Mouse (Mus musculus) frontal cortex, postnatal 36 days (tissue): ENCODE results near the gene Gm49380.

Experiments
- DNase-seq, 2 experiments: peaks; one replicate each; pipeline ENCODE4 v3.0.0; 2022; ENCODE audit warnings: low spot score in 2 of 2

Gm49380 gene

DNA sequence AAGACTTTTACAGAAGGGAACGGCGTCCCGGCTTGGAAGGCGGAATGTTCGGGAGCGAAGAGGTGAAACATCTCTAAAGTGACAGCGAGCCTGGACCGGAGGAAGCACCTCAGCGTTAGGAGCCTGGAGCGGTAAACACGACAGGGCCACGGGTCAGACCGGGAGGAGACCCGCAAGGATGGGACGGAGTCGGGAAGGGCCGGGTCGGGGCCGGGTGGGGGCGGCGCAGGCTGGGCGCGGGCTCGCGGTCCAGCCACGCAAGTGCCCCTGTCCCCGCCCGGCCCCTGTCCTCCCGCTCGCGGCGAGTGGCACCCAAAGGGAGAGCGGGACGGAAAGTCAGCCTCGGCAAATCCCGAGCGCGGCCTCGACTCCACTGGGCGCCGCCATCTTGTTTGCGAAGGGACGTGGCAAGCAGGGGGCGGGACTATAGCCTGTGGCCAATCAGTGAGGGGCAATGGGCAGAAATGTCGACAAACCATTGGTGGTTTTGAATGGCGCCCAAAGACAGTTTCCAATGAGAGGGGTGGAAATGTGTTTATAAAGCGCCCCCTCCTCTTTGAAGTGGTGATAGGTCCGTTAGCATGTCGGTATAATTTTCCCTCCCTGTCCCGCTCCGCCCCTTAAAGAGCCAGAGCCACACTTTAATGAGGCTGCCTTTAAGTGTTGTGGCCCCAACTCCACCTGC is at the start of gene Gm49380, which contains the start of gene Rnf26:
Gene Gm49380 (minus strand): TSS at position 396 of the 685 bp plus-strand sequence.
Gene Rnf26 (minus strand): TSS at position 413 of the 685 bp plus-strand sequence.
- peak; percentile 90 to 96 for DNase-seq

DNA sequence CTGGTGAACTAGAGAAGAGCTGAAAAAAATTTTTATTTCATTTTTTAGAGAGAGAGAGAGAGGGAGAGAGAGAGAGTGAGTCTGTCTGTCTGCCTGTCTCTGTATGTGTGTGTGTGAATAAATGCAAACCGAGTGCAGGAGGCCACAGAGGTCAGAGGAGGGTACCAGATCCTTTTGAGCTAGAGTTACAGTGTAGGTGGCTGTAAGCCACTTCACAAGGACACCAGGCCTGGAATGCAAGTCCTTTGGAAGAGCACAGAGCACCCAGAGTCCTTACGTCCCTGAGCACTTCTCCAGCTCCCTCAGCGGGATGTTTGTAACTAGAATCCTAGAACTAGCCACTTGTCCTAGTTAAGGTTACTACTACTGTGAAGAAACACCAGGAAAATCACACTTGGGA is 46.6 kb upstream of the Gm49380 start:
- no peak for DNase-seq

- DNase-seq: no peak
Measured at GRCm38 (mm10) chr9:44147290-44147689, 34.0 kb upstream of the Gm49380 start.

DNA sequence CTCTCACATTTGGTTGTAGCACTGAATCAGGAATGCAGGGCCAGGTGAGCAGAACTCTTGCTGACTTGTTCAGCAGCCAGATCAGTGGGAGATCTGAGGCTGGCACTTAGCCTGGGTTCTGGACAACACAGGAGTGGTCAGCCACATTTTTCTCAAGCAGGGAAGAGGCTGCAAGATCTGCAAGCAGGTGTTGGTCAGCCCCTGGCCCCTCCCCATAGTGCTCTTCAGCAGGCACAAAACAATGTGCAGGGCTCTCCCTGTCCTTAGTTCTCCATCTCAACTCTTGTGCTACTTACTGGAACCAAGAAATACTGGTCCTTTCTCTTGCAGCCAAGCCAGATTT is 31.4 kb upstream of the Gm49380 start:
- no peak for DNase-seq

GRCm38 (mm10) chr9:44144023-44144717 is 30.9 kb upstream of the Gm49380 start:
- DNase-seq: no peak

DNA sequence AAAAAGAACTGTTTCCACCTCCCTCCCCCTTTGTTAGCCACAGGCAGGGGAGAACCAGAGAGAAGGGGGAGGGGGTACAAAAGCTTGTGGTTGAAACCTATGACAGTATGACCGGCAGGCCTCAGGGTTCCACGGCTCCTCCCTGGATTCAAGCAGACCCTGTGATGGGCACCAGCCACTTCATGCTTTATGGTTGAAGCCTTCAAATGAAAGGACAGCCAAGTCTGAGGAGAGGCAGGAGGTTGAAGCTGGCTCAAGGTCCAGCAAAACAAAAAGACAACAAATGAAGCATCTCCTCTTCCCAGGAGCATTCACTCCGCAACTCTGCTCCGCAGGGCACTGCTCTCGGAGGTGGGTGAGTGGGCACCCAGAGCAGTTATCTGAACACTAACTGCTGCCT is 30.1 kb upstream of the Gm49380 start:
- no peak for DNase-seq

DNA sequence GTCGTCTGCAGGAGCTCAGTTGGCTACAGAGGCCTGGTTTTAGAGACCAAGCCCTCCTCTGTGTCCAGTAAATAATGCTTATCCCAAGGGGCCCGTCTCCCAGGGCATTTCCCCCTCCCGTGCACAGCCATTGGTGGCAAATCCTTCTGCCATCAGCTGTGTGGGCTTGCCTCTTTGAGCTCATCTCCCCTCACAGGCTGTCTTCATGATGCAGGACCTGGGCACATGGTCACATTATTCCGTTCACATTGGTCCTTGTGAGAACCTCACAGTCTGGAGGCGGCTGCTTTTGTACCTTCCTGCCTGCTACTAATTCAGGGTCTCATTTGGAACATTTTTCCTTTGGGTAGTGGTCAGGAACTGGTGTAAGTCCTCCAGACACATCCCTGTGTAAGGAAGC is 28.7 kb upstream of the Gm49380 start:
- no peak for DNase-seq

DNA sequence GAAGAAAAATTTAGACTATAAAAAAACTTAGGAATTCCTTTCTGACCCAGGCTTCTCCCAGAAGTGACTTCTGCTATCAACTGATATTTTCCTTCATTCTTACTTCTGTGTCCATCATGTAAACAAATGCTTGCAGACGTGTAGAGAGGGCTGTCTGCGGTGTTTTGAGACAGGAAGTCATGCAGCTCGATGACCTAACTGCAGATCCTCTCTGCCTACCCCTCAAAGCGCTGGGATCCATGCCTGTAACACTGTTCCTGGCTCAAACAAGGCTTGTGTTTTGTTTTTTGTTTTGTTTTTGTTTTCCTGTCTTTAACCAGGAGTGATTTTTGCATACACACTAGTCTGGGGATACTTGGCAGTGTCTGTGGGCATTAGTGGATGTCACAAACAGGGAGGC is 24.5 kb upstream of the Gm49380 start:
- DNase-seq: no peak

GRCm38 (mm10) chr9:44135731-44136411 is 22.6 kb upstream of the Gm49380 start:
- DNase-seq: no peak

- no peak for DNase-seq
Measured at GRCm38 (mm10) chr9:44134851-44135730, 21.8 kb upstream of the Gm49380 start.

- peak in 1 of 2 experiments; percentile 43 for DNase-seq
Measured at GRCm38 (mm10) chr9:44134101-44134850, 21.0 kb upstream of the Gm49380 start, which contains the start of gene Mcam. Gene Mcam, plus strand, starts transcription at chr9:44134469.

GRCm38 (mm10) chr9:44133287-44133686 is 20.0 kb upstream of the Gm49380 start:
- DNase-seq: no peak

DNA sequence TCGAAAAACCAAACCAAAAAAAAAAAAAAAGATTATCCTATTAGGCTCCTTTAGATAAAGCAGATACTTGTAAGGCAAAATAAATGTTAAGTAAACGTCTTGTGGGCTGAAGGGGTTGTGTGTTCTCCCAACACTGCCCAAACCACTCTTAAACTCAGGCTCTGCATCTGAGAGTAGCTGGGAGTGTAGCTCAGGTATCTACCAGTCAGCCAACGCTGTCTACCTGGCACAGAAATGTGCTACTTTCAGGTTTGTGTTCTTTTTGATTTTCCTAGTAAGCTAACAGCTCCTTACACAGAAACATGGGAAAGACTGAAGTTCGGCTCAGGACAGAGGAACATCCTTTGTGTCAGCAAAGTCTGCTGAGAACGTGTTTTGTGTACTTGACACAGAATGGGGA is 18.9 kb upstream of the Gm49380 start:
- DNase-seq: no peak

- DNase-seq: no peak
Measured at GRCm38 (mm10) chr9:44131276-44131590, 17.9 kb upstream of the Gm49380 start.

GRCm38 (mm10) chr9:44130581-44131275 is 17.4 kb upstream of the Gm49380 start:
- no peak for DNase-seq

- no peak for DNase-seq
Measured at GRCm38 (mm10) chr9:44130034-44130433, 16.7 kb upstream of the Gm49380 start.

GRCm38 (mm10) chr9:44129633-44130032 is 16.3 kb upstream of the Gm49380 start:
- DNase-seq: no peak

GRCm38 (mm10) chr9:44127351-44127801 is 14.1 kb upstream of the Gm49380 start:
- DNase-seq: no peak

GRCm38 (mm10) chr9:44126746-44127145 is 13.4 kb upstream of the Gm49380 start:
- DNase-seq: no peak
